Mouse (Mus musculus): ENCODE measurements around the gene Rtn4rl1. TPM values are rescaled to one million over a fixed set of nuclear protein-coding genes. Genes with fewer than 3 reads are reported as not detected.
"Not testable (repeated sequence)": the region's sequence is repeated elsewhere in the genome, so short reads cannot be mapped to it uniquely, and the experiment has no call there.

Rtn4rl1 gene
- total and polyA plus RNA-seq, 2 experiments from 2014 or later: 11.0 to 15.6 TPM

DNA sequence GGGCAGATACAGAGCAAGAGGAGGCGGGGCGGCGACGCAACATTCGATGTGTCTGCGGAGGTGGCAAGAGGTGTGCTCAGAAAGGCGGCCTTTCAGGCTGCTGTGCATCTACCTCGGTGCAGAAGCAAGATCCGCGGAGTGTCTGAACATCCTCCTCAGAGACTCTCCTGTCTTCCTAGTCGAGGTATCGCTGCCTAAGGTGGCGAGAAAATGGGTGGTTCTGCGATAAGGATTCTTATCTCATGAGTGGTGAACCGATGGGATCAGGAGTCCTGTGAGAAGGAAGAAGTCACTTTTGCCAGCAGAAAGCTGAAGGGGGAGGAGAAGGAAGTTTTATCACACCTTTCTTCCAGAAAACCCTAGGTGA lies 19.8 kb upstream of the Rtn4rl1 start:
- no peak for TF ChIP-seq CTCF (IDR thresholded peaks at IDR 0.05; ENCODE audit: low read depth)
- H3K27ac ChIP-seq (ENCODE audit: low read depth, low read length): peak overlapping the region; percentile 75
- DNase-seq (no peak), ATAC-seq (no peak)
- 0 out of 2 replicates have a peak, but pooled peaks cover 7% of the 10 kb centered on the region for H3K36me3 ChIP-seq (ENCODE audit: insufficient read depth)
- peak overlapping the region; percentile 92 for H3K4me2 ChIP-seq (ENCODE audit: low read depth)
- peaks cover 5% of the 10 kb centered on the region; the same call in 1 of the 2 replicates for H3K27me3 ChIP-seq (ENCODE audit: insufficient read depth, low read length)
- peak overlapping the region; percentile 78 for H3K4me3 ChIP-seq (ENCODE audit: low read depth, low read length)
- H3K4me1 ChIP-seq (ENCODE audit: insufficient read depth): 0 out of 2 replicates have a peak, but pooled peaks cover 1% of the 10 kb centered on the region
- H3K9me3 ChIP-seq (ENCODE audit: low read length): no peaks in the 10 kb centered on the region
- peak overlapping the region; percentile 74 for H3K9ac ChIP-seq
- WGBS: 1% methylated on average over 15 of the region's 15 CpGs

DNA sequence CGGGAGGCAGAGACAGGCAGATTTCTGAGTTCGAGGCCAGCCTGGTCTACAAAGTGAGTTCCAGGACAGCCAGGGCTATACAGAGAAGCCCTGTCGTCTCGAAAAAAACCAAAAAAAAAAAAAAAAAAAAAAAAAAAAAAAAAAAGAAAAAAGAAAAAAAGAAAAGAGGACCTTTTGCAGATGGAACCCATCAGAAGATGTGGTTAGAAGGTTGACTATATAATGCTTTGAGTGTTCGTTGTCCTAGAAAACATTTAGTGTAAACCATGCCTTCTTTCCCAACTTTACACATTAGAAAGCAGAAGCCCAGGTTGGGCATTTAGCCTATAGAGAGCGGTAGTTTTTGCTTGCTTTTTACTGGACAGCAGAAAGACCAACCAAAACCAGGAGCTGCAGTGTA lies 19.0 kb upstream of the Rtn4rl1 start:
- H3K4me1 ChIP-seq (ENCODE audit: insufficient read depth); H3K27ac ChIP-seq (ENCODE audit: low read depth, low read length); H3K9me3 ChIP-seq (ENCODE audit: low read length); DNase-seq; H3K4me3 ChIP-seq (ENCODE audit: low read depth, low read length); H3K27me3 ChIP-seq (ENCODE audit: insufficient read depth, low read length); H3K36me3 ChIP-seq (ENCODE audit: insufficient read depth); ATAC-seq; H3K9ac ChIP-seq: not testable (repeated sequence)
- H3K4me2 ChIP-seq (ENCODE audit: low read depth): peak overlapping the region; percentile 92; the same call in 1 of the 2 replicates
- WGBS: 68% methylated on average over 6 of the region's 6 CpGs

DNA sequence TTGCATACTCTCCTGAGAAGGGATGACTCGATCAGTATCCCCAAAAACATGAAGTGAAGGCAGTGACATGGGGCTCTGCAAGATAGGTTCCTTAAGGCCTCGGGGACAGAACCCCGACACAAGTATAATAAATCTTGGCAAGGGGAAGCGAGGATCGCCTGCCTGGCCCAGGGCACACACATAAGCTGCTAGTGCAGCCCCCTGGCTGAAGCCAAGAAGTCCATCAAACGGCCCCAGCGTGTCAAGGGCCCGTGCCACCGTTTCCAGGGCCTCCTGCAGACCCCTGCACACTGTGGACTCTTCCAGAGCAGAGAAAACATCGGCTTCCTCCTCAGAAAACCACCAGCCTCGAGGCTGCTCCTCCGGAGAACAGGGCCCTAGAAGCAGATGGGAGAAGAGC lies 15.6 kb upstream of the Rtn4rl1 start:
- ATAC-seq: no peak
- WGBS: 61% methylated on average over 12 of the region's 12 CpGs
- Histone ChIP-seq H3K27me3 (ENCODE audit: insufficient read depth, low read length) (no peaks in the 10 kb centered on the region), H3K4me2 (ENCODE audit: low read depth) (peak overlapping the region; percentile 90), H3K9ac (peak overlapping the region; percentile 79), H3K4me3 (ENCODE audit: low read depth, low read length) (peak overlapping the region; percentile 69), H3K9me3 (ENCODE audit: low read length) (no peaks in the 10 kb centered on the region), H3K27ac (ENCODE audit: low read depth, low read length) (peak overlapping the region; percentile 87), H3K4me1 (ENCODE audit: insufficient read depth) (no peaks in the 10 kb centered on the region), H3K36me3 (ENCODE audit: insufficient read depth) (peaks cover 27% of the 10 kb centered on the region)
- no peak for DNase-seq
- TF ChIP-seq CTCF (IDR thresholded peaks at IDR 0.05; ENCODE audit: low read depth): no peak

DNA sequence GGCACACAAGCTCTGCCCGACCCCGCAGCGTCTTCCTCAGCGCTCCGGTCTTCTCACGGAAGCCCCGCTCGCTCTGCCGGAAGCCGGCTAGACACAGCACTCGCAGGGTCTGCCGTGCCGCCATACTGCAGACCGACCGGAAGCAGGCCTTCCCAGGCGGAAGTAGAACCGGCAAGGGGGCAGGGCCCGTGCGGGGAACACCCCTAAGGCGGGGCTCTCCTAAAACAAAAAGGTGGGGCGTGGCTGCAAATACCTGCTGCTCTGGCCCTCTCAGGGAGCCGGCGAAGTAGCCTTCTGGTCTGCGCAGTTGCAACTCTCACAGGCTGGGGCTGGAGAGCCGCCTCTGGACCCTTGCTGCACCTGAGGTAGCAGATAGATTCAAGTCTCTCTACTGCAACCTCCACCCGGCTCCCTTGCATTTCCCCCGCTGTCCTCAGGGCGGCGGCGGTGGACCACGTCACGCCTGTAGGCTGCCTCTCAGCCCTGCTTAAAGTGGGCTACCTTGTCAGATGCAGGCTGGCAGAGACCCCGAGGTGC lies 14.8 kb upstream of the Rtn4rl1 start, which contains the start of gene Ovca2:
TSS of gene Ovca2 (minus strand) at position 164 of the 537 bp plus-strand sequence.
- no peaks in the 10 kb centered on the region for H3K9me3 ChIP-seq (ENCODE audit: low read length)
- H3K4me3 ChIP-seq (ENCODE audit: low read depth, low read length): peak within 1 kb of the TSS; percentile 69
- peak; percentile 95 for DNase-seq
- no peaks in the 10 kb centered on the region for H3K27me3 ChIP-seq (ENCODE audit: insufficient read depth, low read length)
- H3K27ac ChIP-seq (ENCODE audit: low read depth, low read length): peak within 1 kb of the TSS; percentile 87
- H3K4me1 ChIP-seq (ENCODE audit: insufficient read depth): no peaks in the 10 kb centered on the region
- ATAC-seq: peak; percentile 98
- WGBS: 2% methylated on average over 33 of the region's 33 CpGs
- H3K9ac ChIP-seq: peak within 1 kb of the TSS; percentile 79
- H3K4me2 ChIP-seq (ENCODE audit: low read depth): peak within 1 kb of the TSS; percentile 90
- peak; percentile 99 for TF ChIP-seq CTCF (IDR thresholded peaks at IDR 0.05; ENCODE audit: low read depth)
- H3K36me3 ChIP-seq (ENCODE audit: insufficient read depth): peaks cover 34% of the 10 kb centered on the region

DNA sequence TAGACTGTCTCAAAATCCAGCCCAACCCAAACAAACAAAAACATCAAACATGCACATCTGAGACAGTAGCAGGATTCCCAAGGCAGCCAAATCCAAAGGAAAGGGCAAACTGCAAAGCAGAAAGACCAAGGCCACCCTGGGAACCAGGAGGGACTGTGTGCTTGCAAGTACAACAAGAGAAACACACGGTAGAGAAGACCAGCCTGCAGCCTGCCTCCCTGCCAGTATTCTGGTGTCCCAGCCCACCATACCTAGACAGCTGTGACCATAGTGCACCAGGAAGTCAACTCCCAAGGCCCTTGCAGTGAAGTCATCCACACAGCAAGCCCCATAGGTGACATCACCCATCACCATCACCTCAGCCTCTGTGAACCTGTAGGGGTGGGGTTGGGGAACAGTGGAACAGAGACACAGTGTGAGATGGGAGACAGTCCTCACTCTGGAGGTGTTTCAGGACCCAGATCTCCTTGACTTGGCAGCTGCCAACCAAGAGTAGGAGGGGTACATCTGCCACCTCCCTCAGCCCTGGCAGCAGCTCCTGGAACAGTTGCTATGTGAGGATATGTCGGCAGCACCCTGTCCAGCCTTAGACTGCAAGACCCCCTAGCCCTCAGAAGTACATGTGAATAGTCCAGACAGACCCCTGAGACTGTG lies 9.5 kb upstream of the Rtn4rl1 start:
- H3K27ac ChIP-seq (ENCODE audit: low read depth, low read length): no peak overlapping the region
- no peak for TF ChIP-seq CTCF (IDR thresholded peaks at IDR 0.05; ENCODE audit: low read depth)
- no peaks in the 10 kb centered on the region for H3K9me3 ChIP-seq (ENCODE audit: low read length)
- H3K36me3 ChIP-seq (ENCODE audit: insufficient read depth): peaks cover 27% of the 10 kb centered on the region
- no peaks in the 10 kb centered on the region for H3K4me1 ChIP-seq (ENCODE audit: insufficient read depth)
- no peaks in the 10 kb centered on the region for H3K27me3 ChIP-seq (ENCODE audit: insufficient read depth, low read length)
- no peak overlapping the region for H3K4me3 ChIP-seq (ENCODE audit: low read depth, low read length)
- H3K4me2 ChIP-seq (ENCODE audit: low read depth): no peak overlapping the region
- ATAC-seq: no peak
- WGBS: 63% methylated on average over 2 of the region's 2 CpGs
- no peak overlapping the region for H3K9ac ChIP-seq
- DNase-seq: no peak

DNA sequence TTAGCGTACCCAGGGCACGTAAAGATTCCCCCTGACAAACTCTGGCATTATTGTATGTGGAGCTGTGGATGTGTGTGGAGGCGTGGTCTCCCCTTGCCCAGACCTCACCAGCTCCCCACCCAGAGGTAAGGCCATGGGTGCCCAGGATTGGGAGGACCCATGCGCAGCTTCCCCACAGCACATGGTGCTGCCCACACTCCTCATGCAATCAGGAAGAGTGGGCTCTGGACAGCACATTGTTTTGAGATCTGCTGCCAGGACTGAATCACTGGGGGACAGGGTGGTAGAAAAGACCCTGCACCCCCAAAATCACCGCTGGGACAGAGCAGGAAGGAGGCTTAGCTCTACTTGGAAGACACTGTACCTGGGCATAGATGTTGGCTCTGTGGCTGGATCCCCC lies 9.0 kb upstream of the Rtn4rl1 start:
- no peak for TF ChIP-seq CTCF (IDR thresholded peaks at IDR 0.05; ENCODE audit: low read depth)
- H3K4me3 ChIP-seq (ENCODE audit: low read depth, low read length): no peak overlapping the region
- 87% methylated on average over 5 of the region's 5 CpGs for WGBS
- H3K36me3 ChIP-seq (ENCODE audit: insufficient read depth): peaks cover 27% of the 10 kb centered on the region
- H3K27ac ChIP-seq (ENCODE audit: low read depth, low read length): no peak overlapping the region
- no peak for ATAC-seq
- H3K4me2 ChIP-seq (ENCODE audit: low read depth): no peak overlapping the region
- no peaks in the 10 kb centered on the region for H3K9me3 ChIP-seq (ENCODE audit: low read length)
- peaks cover 5% of the 10 kb centered on the region; the same call in 1 of the 2 replicates for H3K4me1 ChIP-seq (ENCODE audit: insufficient read depth)
- no peak for DNase-seq
- H3K27me3 ChIP-seq (ENCODE audit: insufficient read depth, low read length): no peaks in the 10 kb centered on the region
- H3K9ac ChIP-seq: no peak overlapping the region

DNA sequence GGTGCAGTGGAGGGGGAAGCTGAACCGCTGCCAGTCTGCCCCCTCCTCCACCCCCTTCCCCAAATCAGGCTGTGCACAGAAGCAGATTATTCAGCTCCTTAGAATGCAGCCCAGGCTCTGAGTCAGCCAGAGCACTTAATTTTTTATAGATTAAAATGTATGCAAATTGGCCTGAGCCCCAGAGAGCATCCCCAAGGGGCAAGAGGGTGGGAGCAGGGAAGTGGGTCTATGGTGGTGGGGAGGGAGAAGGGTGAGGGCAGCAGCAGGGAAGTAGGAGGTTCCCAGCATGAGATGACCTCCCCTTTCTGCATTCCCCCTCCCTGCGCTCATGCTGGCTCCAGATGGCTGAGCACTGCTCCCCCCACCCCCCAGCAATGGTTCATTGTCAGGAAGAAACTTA lies 8.6 kb upstream of the Rtn4rl1 start:
- H3K9ac ChIP-seq: no peak overlapping the region
- H3K4me2 ChIP-seq (ENCODE audit: low read depth): no peak overlapping the region
- H3K4me3 ChIP-seq (ENCODE audit: low read depth, low read length): no peak overlapping the region
- DNase-seq: no peak
- no peak for TF ChIP-seq CTCF (IDR thresholded peaks at IDR 0.05; ENCODE audit: low read depth)
- H3K36me3 ChIP-seq (ENCODE audit: insufficient read depth): peaks cover 27% of the 10 kb centered on the region
- ATAC-seq: no peak
- peaks cover 8% of the 10 kb centered on the region; the same call in 1 of the 2 replicates for H3K4me1 ChIP-seq (ENCODE audit: insufficient read depth)
- no peak overlapping the region for H3K27ac ChIP-seq (ENCODE audit: low read depth, low read length)
- H3K27me3 ChIP-seq (ENCODE audit: insufficient read depth, low read length): no peaks in the 10 kb centered on the region
- 75% methylated on average over 2 of the region's 2 CpGs for WGBS
- H3K9me3 ChIP-seq (ENCODE audit: low read length): no peaks in the 10 kb centered on the region

All from forebrain, postnatal 0 days (tissue).